Mouse (Mus musculus): ENCODE results near the gene Gm42791.
A peak's percentile ranks its signal among the peaks of the same experiment; 100 is the strongest.

Gene Gm42791

DNA sequence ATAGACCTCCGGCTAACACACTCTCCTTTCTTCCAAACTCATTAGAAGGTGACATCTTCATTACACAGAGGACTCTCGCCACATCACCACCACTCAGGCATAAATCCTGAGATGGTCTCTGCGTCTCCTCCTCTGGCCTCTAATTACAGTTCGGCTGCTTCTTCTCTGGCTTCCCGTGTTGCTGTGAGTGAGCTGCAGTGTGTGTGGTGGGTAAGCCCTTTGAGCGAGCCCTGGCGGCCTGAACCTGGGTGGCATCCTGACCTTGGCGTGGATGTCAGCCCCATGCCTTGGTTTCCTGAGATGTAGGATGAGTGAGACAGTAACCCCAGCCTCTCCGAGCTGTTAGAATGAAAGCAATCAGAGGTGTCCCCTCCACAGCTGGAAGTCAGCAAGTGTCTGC is 46.4 kb downstream of the Gm42791 start:
- no peak for DNase-seq

DNA sequence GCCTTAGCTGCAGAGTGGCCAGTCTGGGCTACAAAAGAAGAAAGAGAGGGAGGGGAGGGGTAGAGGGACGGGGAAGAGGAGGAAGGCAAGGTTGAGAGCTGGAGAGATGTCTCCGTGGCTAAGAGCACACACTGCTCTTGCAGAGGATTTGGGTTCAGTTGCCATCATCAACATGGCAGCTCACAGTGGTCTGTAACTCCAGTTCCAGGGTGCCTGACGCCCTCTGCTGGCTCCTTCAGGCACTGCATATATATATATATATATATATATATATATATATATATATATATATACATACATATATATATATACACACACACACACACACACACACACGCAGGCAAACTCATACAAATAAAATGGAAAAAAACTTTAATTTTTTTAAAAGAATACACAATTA is 47.5 kb downstream of the Gm42791 start:
- DNase-seq, result no peak

DNA sequence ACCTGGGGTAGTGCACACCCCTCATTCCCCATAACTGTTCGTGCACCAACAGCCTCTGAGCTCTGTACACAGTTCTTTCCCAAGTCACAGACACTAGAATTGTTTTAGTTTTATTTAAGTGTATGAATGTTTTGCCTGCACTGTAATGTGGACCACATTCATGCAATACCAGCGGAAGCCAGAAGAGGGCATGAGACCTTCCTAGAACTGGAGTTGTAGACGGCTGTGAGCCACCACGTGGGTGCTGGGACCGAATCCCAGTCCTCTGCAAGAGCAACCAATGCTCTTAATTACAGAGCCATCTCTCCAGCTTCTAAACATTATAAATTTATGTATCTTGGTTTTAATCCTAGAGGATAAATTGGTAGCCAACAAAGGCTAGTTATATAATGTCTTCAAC is 48.2 kb downstream of the Gm42791 start:
- DNase-seq, result no peak

DNA sequence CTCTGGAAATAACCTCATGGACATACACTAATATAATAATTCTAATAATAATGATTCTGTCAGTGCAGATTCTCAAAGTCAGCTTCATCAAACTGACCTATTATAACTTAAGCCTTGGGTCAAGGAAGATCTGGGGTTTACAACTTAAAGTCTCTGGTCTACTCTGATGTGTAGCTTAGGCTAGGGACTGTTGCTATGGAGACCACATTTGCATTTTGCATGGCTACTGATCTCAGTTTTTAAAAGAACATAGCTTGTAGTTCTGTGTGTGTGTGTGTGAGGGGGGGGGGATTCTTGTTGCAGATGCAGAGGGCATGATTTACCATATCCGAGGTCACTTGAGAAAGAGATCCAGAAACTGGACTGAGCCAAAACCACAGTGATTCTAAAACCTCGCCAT is 49.2 kb downstream of the Gm42791 start:
- DNase-seq, result no peak

DNA sequence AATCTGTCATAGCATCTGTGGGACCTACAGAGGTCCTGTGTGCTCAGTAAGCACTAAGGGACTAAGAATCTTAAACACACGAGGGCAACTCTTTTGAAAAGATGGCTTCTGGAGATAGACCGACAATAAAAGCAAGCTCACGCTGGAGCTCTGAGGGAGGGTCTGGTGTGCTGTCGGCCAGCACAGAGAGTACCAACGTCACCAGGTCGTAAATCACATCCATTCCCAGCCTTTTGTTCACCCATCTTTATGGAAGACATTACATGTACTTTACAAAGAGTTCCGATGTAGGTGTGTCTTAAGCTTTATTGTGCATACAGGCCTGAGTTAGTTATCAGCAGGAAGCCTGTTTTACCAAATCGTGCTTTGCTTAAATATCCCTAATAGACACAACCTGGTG is 50.9 kb downstream of the Gm42791 start:
- no peak for DNase-seq

DNA sequence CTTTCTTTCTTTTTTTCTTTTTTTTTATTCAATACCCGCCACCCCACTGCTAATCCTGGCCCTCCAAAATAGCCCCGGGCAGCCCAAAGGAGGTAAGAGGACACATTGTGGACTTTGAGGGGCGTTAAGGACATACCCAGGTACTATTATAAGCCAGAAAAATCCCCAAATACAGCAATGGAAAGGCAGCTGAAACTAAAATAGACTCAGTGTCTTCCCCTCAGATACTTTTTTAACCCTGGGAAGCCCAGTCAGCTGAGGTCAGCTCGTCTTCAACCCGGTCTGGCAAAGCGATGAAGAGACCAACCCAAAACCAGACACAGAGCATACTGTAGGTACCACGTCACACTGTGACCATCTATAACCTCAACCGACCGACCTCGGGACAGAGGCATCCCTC is 51.5 kb downstream of the Gm42791 start:
- DNase-seq, result no peak

DNA sequence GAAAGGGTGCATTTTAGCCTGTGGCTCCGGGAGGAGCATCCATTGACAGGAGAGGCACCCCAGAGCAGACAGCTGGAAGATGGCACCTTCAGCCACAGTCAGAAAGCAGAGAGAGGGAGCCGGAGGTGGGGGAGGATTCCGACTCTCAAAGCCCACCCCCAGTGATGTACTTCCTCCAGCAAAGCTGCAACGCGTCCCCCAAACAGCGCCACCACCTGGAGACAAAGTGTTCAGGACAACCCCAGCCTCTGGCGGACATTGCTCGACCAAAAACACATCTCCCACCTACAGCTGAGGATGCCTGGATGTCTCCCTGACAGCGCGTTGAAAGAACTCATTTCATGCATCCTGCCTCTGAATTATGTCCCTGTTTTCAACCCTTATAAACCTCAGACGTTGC is 52.0 kb downstream of the Gm42791 start:
- DNase-seq, result no peak

DNA sequence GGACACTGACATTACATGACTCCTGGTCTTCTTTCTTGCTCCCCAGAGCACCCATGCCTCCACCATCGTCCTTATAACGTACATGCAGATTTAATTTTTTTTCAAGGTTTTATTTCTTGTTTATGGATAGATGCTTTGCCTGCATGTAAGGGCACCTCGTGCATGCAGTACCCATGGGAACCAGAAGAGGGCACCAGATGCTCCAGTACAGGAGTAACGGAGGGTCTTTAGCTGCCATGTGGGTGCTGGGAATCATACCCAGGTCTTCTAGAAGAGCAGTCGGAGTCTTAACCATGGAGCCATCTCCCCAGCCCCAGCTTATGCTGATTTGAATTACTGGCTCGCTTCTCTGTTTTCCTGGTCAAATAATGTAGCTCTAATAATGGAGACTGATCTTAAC is 52.6 kb downstream of the Gm42791 start:
- no peak for DNase-seq

DNA sequence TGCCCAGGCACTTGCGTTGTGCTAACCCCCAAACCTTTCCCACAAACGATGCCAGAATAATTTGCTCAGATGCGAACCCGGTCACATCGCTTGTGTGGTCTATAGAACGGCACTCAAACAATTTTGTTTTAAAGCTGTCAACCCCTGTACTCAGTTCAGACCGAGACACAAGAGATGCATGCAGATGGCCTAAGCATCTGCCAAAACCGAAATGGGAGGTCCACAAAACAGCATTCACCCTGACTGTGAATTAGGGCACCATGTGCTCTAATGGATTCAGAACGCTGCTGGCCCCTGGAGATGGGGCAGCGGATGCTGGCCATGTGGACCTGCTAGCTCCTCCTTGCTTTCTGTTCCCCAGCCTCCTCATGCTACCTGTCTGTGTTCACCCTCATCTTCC is 53.1 kb downstream of the Gm42791 start:
- DNase-seq, result no peak

DNA sequence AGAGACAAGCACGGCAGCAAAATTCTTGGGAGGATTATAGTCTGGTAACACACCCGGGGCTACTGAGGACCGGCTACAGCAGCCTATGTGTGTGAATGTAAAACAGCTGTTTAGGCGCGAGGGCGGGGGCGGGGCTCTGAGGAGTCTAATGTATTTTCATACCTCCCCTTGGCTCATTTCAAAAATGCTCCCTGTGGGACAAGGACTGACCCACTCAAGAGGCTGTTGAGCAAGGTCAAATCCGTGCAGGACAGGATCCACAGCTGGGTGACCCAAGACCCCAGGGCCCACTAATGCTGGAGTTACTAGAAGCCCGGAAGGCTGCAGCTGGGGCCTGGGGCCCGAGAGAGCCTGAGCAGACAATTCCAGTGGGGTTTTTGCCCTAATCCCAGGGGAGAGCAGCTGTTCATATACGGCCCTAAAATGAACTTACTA is 55.0 kb downstream of the Gm42791 start:
- no peak for DNase-seq

DNA sequence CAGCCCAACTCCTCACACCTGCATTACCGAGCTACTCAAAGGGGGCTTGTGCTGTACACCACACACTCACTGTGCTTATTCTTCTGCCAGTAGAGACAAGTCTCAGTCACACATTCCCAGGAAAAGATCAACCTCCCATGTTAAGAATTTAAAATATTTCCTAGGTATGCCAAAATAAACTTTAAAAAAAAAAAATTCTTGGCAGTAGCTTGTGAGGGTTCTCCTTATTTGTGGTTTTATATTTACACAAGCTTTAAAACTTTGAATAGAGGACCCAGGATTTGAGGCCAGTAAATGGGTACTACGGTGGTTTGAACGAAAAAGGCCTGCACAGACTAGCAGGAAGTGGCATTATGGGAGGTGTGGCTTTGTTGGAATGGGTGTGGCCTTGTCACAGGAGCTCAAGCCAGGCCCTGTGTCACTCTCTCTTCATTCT is 58.4 kb downstream of the Gm42791 start:
- DNase-seq, result no peak

DNA sequence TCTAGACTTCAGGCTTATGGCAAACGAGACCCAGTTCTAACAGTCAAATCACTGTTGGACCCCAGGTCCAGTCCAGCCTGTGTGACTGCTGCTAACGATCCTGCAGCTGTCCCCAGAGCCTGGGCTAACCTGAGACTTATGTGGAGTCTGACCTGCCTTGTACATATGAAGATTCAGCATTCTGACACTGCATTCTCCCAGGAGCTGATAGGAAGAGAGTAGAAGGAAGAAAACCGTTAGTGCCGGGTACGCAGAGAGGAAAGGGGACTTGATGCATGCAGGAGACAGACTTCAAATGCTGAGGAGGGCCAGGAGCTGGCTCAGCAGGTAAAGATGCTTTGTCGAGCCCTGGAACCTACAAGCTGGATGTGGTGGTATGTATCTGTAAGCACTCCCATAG is 59.1 kb downstream of the Gm42791 start:
- no peak for DNase-seq

DNA sequence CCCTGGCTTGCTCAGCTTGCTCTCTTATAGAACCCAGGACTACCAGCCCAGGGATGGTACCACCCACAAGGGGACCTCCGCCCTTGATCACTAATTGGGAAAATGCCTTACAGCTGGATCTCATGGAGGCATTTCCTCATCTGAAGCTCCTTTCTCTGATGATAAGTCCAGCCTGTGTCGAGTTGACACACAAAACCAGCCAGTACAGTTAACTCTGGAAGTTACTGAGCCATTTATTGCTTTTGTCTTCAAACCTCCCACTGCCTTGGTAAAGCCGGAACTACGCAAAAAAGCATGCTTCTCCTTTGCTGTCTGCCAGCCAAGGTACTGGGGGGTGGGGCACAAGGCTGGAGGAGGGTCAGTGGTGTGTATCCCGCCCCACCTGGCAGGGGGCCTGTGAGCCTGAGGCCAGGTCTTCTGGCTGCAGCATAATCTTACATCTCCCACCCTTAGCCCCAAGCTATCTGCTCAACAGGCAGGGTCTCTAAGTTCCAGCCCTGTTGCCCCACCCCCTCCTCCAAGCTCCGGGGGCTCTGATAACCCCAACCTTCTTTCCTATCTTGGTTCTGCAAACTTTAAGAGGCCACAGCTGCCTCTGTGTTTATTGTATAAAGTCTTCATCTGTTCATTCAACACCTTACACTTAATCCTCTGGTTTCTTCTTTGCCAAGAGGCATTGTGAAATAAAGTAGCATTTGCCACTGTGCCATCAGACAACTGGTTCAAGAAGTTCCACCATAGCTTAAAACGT is 59.7 kb downstream of the Gm42791 start:
- no peak for DNase-seq

DNA sequence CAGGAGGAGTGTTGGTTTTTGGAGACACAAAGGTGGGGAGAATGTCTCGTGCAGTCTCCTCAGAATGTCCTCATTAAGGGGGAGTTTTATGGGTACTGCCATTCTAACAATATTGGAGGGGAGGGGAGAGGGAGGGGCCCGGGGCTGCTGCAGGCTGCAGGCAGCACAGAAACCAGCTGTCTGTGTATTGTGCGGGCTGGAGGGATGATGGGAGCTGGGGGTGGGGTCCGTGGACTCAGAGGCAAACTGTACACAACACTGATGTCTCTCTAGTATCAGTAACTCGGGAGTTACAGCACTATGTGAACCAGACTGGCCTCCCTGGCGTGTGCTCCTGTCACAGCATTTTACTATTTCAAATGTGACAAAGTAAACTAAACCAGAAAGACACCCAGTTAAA is 60.5 kb downstream of the Gm42791 start:
- no peak for DNase-seq

DNA sequence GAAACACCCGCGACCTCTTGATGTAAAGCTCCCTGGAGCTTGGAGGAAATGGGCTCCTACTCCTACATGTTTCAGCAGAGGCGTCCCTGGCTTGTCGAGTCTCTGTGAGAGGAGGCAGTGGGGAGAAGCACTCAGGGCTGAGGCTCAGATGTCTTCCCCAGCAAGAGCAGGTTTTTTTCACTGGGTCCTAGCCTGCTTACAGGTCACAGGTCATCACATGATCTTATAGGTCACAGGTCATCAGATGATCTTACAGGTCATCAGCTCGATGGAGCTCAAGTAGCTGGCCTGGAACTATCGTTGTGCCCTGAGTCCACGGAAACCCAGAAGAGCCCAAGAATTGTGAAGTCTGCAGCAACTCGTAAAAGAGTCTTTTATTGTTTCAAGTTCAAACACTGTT is 61.2 kb downstream of the Gm42791 start:
- DNase-seq, result no peak

DNA sequence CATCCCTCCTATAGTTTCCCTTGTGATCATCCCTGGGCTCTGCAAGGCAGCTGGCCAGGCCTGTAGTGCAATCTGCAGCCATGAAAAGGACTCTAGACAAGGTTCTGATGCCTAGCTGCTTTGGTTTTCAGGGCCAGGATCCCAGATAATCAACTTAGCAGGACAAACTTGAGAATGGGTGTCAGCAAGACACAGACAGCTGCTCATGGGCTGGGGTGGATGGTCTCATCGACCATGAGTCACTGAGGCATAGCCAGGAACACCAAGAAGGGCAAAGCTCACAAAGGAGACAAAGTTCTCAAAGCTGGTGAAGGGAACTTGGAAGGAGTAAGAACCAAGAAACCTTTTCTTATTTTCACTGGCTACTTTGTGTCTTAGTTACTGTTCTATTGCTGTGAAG is 63.6 kb downstream of the Gm42791 start:
- DNase-seq, result no peak

DNA sequence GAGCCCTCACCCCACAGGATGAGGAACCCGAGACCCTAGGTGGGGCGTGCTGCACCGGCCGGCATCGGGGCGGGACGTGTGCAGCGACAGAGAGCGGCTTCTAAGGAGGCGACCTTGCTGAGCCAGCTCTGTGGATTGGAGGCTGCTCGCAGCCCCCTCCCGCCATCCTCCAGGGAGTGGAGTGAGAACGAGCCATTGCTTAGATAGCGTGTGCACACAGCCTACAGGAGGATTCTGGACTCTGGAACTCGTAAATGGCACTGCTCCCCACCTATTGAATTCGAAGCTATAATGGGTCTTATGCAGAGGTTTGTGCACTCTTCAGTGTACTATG is 65.9 kb downstream of the Gm42791 start, which contains the start of gene Katnal1:
Katnal1 (minus strand) TSS at position 205 of the 334 bp plus-strand sequence.
- DNase-seq, result no peak

DNA sequence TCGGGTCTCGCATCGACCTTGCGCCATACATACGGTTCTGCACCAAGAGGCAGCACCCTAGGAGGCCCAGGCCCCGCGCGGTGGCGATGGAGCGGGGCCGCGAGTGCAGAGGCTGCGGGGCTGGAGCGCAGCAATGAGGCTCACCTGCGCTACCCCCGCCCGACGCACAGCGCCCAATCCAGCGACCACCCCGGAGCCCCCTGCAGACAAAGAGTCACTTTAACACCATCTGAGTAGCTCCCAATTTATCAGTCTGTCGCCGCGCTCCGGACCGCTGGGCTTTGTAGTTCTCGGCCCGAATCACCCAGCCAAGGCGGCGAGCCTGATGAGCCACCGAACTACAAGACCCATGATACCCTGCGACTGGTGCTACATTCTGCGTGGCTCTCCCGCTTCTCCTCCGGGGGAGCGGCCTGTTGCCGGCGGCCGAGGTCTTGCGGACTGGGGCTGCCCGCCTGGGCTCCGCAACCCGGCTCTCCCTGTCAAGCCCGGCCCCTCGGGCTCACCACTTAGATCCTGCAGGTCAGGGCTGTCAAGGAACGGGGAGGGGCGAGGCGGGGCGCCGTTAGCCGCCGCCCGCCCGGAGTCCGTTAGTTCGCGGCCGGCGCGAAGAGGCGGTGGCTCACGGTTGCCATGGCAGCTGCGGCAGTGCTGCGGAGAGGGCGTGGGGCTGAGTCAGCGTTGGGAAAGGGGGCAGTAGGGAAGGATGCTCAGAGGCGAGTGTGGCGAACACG is 66.4 kb downstream of the Gm42791 start:
- peak; percentile 94 for DNase-seq

DNA sequence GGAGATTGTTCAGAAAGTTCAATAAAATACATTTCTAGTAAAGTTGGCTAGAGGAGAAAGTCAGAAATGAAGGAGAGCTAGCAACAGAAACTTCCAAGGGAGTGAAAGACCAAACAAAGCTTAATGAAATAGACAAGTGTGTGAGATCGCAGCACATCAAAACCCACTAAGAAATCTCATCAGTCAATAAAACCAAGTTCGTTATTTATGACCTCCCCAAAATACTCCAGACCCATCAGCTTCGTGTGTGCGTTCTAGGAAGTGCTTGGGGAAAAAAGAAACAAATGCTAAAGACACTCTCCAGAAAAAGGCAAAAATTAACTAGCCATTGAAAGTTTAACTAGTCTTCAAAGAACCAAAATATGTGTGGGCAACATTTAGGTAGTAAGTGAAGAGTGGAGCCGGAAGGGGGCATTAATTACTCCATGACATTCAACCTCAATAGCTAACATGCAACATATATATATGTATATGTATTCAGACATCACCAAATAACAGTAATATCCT is 67.2 kb downstream of the Gm42791 start:
- no peak for DNase-seq

DNA sequence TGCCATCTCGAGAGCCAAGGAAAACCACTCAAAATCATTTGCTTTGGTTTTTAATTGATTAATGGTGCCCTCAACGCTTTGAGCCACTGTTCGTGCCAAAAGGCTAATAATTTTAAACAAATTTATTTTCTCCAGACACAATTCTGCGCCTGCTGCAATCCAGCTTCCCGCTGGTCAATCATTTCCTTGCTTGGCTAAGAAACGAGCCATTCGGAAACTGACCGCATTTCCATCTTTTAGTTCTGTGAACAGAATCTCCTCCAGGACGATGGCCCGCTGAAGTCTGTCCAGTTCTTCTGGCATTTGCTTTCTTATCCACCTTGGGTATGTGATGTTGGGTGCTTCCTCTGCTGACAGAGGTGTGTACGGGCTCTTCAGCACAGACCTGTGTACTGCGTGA is 70.4 kb downstream of the Gm42791 start:
- no peak for DNase-seq

DNA sequence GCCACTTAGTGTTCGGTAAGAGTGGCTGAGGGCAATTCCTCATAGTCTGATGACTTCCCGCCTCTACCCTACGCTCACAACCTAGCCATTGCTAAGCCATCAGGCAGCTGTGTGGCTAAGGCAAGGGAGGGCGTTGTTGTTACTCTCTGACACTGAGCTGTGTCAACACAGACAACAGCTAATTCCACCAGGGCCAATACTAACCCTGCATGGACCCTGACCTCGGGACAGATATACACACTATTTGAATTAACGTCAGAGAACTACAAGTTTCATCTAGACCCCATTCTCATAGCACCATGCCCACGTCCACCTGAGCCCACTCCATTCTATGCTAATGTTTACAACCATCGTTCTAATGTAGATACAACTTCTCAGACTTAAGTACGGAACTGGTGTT is 70.9 kb downstream of the Gm42791 start:
- DNase-seq, result no peak

DNA sequence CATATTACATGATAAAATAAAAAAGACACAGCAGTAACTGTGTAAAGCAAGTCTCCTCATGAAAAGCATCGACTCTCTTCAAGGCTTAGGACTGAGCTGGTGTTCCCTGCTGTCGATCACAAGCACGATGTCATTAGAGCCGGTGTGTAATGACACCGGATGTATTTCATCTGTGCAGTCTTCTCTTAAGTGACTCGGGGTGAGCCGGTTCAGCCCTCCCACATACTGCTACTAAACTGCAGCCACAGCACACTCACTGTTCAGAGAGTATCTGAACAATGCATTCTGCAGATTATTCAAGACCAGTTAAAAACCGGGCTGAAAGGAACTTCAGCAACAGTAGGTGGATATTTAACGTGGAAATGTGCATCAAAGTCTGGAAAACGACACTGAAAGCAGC is 71.5 kb downstream of the Gm42791 start:
- no peak for DNase-seq

DNA sequence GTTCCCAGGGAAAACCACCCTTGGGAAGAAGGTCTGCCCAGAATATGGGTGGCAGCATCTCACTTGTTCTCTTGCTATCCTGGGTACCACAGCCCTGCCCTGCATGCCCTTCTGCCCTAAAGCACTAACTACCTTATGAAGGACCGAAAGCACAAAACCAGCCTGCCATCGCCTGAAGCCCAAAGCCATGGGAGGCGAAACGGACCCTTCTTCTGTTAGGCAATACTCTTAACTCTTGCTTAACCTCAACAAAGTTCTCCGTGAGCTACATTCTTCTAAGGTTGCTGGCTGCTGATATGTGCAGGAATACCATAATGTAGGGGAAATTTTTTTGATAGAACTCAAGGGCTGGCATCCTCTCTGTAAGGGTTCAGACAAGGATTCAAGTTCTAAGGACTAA is 72.2 kb downstream of the Gm42791 start:
- DNase-seq, result no peak

DNA sequence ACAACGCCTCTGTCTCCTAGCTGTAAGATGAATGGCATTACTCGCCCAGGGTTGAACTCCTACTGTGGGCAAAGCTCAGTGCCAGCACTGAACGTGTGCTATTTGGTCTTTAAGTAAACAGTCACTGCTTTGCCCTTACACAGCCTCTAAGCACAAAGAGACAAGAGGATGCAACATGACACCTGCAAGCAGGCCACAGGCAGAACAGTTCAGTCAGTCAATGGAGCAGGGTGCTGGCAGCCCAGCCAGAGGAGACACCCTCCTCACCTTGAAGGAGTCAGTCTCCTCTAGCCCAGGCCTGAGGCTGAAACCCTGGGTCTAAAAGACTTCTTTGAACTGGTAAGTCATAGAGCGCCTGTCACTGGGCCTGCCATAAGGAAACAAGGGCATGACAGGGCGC is 76.9 kb downstream of the Gm42791 start:
- DNase-seq, result no peak

DNA sequence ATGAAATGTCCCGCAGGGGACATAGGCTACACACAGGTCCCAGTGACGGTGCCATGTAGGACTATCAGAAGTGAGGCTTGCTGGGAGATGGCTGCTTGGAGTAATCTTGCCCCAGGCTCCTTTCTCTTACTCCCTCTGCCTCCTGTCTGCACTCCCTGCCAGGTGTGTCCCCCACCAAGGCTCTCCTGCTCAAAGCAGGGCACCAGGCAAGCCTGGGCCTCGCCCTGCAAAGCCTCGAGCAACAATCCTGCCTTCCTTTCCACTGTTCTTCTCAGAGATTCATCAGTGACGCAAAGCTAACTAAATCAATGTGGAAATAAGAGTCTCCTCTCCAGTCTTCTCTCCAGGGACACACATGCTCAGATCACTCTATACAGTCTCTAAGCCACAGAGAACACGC is 78.2 kb downstream of the Gm42791 start:
- DNase-seq, result no peak
